Mouse (Mus musculus) kidney, postnatal 36 days (tissue): ENCODE data around the gene Cfap61.

Source experiments
- DNase-seq, 2 experiments: peaks; one replicate each; pipeline ENCODE4 v3.0.0; 2021 to 2022; ENCODE audit warnings: mixed read lengths in 2 of 2

Gene Cfap61

DNA sequence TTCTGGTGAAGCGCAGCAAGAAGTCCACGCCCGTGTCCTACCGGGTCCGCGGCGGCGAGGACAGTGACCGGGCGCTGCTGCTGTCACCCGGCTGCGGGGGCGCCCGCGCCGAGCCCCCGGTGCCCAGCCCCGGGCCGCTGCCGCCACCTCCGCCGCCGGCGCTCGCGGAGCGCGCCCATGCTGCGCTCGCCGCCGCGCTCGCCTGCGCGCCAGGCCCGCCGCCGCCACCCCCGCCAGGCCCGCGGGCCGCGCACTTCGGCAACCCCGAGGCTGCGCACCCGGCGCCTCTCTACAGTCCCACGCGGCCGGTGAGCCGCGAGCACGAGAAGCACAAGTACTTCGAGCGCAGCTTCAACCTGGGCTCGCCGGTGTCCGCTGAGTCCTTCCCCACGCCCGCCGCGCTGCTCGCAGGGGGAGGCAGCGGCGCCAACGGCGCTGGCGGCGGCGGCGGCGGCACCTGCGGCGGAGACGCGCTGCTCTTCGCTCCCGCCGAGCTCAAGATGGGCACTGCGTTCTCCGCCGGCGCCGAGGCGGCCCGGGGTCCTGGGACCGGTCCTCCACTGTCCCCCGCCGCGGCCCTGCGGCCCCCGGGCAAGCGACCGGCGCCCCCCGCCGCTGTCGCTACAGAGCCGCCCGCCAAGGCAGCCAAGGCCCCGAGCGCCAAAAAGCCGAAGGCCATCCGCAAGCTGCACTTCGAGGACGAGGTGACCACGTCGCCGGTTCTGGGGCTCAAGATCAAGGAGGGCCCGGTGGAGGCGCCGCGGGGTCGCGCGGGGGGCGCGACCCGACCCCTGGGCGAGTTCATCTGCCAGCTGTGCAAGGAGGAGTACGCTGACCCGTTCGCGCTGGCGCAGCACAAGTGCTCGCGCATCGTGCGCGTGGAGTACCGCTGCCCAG lies 287.9 kb downstream of the Cfap61 start:
- DNase-seq: peak in 1 of 2 experiments; percentile 25

DNA sequence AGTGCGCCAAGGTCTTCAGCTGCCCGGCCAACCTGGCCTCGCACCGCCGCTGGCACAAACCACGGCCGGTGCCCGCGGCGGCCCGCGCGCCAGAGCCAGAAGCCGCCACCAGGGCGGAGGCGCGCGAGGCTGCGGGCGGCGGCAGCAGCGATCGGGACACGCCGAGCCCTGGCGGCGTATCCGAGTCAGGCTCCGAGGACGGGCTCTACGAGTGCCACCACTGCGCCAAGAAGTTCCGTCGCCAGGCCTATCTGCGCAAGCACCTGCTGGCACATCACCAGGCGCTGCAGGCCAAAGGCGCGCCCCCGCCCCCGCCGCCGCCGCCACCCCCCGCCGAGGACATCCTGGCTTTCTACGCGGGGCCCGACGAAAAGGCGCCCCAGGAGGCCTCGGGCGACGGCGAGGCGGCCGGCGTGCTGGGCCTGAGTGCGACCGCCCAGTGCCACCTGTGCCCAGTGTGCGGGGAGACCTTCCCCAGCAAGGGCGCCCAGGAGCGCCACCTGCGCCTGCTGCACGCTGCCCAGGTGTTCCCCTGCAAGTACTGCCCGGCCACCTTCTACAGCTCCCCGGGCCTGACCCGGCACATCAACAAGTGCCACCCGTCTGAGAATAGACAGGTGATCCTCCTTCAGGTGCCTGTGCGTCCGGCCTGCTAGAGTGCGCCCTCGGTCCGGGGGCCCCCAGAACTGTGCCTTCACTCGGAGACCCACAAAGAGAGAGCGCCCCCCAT lies 288.8 kb downstream of the Cfap61 start:
- peak in 1 of 2 experiments; percentile 19 for DNase-seq

DNA sequence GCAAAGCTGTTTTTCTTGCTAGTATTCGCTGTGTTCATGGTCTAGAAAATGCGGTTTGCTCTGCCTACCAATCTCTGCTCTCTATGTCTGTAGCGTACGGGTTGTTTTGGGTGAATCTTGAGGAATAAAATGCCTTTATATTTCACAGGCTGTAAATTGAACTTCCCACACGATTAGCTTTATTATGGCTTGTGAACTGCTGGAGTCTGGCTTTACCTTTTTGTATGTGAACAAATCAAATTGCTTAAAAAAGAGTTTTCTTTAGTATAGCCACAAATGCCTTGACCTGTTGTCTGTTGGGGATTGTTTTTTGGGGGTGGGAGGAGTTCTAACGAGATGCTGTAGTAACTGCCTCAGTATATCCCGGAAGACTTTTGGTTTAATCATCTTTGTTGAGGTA lies 289.6 kb downstream of the Cfap61 start:
- DNase-seq: no peak

DNA sequence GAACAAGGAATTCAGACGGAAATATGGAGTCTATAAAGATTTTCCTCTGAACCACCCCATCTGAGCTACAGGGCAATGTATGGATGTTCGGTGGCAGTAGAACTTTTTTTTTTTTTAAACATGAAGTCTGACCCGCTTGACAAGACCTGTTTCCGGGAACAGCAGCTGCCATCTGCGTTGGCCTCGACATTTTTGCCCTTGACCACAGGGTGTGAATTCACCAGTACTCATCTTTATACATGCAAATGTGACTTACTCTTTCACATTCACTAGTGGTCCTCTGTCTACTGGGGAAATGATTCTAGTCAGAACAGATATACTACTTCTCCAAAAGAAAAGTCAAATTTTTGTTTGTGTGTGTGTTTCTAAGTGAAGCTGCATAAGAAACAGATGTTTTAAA lies 291.2 kb downstream of the Cfap61 start:
- DNase-seq: no peak

DNA sequence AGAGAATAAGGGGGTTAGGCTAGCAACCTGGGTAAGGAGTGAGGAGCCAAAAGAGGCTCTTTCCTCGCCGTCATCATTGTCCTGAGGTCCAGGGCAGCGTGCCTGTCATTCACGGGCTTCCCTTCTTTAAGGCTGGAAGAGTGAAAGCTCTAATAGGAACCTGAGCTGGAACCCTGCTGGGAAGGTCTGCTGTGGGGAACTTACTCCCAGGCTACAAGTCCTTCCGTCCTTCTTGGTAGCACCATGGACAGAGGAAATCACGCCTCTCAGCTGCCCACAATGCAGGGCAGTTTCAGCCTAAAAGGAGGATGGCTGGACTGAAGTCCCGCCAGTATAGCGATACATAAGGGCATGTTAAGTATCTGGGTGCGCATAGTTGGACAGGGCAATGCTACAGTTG lies 291.9 kb downstream of the Cfap61 start:
- DNase-seq: peak; percentile 55 to 73

DNA sequence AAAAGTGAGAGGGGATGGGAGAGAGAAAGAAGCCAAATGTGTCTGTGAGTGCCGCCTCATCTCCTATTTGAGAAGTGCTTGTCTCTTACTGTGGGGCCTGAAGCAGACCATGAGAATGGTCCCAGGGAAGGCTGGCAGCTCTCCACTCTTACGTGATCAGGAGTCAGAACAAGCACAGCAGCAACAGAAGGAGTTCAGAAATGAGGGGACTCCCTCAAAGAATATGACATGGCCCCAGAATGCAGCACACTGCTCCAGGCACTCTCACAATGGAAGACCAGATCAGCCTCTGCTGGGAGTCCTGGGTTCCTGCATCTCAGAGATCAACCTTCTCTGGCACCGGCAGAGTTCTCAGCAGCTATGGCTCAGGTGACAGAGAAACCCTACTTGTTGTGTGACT lies 293.1 kb downstream of the Cfap61 start:
- no peak for DNase-seq

DNA sequence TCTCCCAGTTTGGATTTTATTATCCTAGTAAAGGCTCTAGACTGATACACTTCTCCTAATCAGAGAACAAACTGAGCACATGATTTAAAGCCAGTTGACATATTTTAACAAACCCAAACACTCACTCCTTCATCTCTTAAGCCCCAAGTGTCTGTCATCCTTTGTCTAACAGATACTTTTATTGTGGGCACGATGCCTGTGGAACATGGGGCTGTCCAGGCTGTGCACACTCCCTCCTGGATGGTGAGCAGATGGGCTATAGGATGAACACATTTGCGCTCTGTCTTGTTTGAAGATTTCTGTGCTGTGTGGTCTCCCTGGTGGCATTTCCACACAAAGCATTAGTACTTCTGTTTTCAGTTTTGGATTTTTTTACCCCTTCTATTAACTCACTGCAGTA lies 293.9 kb downstream of the Cfap61 start:
- DNase-seq: no peak

DNA sequence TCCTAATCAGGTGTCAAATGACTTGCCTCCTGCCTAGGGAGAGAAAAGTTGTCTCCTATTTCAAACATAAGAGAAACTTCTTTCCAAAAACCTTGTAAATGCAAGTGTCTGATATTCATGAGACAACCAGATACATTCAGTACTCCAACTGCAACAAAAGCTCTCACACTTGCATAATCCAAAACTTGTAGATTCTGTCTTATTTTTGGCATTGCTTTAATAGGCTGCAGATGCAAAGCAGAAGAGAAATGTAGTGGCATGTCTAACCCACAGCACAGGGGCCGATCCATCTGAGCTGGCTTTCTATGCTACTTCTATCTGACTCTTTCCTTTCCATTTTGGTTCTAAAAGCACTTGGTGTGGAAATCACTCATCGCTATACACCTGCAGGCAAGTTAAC lies 296.9 kb downstream of the Cfap61 start:
- no peak for DNase-seq

DNA sequence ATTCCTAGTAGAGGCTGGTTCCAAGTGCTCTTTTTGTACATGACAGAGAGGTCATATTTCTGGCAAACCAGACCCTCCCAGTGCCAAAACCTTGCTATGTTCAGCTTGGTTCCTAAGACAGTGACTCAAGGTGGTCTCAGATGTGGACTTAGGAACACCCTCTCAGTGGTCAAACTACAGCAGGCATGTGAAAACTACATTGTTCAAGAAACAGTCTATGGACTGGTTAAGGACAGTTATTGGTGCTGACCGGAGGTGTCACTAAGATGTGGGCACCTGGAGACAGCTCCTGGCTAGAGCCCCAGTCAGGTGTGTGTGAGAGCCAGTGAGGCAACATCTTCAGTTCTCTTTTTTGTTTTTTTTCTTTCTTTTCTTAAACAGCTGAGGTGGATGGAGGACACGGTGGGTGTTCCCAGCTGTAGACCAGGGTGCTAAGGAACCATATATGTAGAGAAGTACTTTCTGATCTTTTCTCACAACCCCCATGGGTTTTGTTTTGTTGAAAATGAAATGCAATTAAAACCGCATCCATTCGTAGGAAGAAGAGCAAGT lies 304.7 kb downstream of the Cfap61 start:
- no peak for DNase-seq

DNA sequence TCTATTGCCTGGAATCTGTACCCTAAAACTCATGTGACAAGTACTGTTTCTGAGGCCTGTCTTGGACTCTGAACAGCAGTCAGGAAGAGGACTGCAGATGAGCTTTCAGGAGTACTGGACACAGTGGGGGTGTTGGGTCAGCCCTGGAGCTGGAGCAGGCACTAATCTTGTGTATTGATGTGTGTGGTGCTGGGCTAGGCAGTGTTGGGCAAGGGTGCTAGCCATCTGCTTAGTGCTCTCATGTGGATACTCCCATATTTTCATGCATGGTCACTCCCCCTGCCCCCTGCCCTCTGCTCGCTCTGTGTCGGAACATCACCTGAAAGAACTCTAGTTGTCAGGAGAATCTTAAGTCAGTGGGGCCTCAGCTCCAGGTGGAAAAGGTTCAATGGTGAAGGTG lies 309.5 kb downstream of the Cfap61 start:
- DNase-seq: no peak

DNA sequence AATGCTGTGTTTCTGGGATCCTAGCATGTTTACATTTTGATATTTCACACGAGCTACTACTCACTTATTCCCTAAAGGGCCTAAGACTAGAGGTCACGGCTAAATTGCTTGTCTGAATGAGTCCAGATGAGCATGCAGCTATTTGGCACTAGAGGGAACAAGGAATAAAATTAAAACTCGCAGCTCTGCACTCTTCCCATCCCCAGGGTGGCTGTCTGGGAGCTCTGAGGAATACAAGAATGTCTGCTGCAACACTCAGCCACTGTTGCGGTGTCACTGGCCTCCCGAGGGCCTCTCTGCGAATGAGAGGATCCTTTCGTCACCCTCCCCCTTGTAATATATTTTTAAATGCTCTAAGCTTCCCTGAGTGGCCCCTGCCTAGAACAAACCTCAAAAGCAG lies 310.8 kb downstream of the Cfap61 start:
- no peak for DNase-seq

DNA sequence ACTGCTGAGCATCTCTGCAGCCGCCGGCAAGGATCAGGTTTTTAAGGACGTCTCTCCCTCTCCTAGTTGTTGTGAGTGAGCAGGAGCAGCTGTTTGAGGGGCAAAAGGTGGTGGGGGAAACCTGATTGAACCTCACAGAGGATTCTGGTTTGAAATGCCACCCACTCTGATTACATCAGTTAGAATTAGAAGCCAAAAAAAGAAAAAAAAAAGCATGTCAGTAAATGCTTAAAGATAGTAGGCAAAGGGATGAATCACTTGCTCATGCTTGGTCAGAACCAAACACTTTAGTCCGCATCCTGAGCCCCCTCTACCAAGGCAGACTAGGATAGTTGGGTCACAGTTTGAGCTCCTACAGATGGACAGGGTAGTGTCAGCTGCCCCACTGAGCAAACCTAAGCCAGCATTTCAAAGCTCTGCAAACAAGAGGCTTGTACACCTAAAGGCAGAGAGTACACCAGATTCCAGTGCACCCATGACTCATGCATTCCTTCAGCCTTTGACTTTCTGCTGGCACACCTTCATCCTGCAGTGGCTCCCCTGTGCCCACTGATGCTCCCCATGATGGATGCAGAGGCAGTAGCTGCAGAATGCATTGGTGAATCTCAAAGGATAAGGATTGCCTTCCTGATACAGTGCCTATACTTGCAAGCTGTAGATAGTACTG lies 312.0 kb downstream of the Cfap61 start:
- DNase-seq: no peak

DNA sequence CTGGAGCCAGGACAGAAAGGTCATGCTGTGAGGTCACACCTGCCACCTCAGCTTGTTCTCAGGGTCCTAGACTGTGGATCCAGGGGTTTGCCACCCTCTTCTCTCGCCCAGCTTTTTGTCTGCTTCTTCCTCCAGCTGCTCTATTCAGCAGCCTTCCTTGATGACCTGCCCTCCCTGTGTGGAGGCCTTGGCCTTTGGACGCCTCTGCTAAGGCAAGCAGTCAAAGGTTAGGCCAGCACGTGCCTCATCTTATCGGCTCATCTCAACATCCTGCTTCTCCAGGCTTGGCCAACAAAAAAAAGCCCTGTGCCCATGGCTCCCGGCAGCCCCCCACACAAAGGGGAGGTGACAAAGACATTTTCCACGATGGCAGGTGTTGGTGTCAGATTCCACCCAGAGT lies 313.0 kb downstream of the Cfap61 start:
- DNase-seq: no peak

DNA sequence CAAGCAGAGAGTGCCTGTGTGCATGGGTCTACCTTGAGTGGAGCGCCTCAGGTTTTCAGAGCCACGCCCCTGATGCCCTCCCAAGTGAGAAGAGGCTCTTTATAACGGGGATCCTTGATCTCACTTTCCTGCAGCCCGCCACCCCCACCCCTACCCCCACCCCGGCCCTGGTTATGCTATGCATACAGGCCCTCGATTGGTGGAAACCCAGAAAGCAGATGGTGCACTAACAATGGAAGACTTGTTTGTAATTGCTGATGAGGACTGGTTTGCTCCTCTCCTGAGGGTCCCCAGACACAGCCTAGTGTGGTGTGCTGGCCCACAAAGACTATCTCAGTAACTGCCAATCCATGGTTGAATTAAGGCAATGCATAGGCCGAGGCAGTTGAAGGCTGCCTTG lies 314.4 kb downstream of the Cfap61 start:
- DNase-seq: no peak

DNA sequence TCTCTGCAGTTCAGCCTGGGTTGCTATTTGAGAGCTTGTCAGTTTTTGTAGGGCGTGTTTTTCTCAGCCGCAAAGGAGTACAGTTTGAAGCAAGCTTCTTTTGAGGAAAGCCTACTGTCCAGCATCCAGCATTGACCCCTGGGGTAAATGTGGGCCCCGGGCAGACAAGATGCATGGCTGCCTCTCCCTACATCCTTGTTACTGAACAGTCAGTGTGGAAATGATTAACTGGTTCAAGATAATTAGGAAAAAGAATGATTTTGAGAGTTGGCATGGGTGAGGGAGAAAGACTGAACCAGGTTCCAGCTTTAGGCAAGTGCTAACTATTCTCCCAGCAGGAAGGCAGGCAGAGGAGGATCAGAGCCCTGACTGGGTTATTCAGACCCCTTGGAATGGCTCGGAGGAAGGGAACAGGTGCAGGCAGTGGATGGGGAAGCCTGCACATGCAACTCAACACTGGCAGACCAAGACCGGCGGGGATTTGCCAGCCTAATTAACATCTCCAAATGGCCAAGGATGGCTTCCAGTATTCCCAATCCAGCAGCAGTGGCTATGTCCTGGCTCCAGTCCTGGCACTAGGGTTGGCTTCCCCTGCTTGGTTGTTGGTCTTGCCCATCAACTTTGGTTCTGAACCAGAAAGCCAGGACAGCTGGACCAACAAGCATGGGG lies 315.8 kb downstream of the Cfap61 start:
- no peak for DNase-seq

DNA sequence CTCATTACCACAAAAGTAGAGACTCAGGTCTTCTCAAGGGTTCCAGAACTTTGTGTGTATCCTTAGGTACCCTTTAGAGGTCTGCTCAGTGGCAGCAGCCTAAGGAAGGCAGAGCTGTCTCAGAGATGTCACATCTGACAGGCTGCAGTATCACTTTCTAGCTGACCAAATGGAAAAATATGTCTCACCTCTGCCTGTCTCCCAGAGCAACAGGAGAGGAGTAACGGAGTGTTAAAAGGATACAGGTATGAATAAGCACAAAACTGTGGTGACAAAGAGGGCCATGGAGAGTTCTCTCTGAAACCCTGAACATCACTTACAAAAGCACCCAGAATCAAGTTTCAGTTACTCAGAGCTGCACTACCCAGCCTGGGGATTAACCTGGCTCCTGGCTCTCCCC lies 319.8 kb downstream of the Cfap61 start:
- DNase-seq: no peak

DNA sequence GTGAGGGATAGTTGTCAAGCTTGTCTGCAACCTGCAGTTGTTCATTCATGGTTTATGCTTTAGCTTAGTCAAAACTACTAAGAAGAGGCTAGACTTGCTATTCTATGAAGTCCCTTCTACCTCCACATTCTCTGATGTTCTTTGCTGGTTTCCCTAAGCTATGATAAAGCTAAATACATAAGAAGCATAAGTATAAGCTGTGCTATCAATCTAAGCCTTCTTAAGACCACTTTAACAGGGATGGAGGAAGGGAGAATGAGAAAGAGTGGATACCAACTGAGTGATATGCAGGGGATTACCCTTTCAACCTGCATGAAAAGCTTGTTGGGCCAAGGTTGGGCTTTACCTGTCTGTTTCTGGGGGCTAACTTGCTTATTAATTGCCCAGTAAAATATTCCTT lies 321.1 kb downstream of the Cfap61 start:
- DNase-seq: no peak

DNA sequence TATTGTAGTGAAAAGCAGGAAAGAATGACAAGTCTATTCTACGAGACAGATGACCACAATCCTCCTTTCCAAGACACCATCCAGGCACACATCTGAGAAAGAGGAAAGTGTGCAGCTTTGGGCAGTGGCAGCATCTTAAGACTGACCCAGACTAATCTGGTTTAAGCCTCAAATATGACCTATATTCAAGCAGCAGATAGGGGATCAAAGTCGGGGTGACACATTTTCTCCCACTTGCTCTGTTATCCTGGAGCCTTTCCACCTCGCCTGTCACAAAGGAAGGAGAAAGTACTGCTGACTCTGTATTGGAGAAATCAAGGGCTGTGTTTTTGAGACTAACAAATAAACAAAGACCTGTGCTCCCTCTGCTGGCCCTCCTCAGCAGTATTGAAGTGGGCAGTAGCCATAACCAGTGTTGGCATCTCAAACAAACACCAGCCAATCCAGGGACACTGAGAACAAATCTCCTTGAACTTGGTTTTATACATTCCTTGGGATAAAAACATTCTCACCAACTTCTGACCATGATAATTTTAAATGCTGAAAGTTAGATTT lies 321.8 kb downstream of the Cfap61 start:
- peak in 1 of 2 experiments; percentile 31 for DNase-seq

DNA sequence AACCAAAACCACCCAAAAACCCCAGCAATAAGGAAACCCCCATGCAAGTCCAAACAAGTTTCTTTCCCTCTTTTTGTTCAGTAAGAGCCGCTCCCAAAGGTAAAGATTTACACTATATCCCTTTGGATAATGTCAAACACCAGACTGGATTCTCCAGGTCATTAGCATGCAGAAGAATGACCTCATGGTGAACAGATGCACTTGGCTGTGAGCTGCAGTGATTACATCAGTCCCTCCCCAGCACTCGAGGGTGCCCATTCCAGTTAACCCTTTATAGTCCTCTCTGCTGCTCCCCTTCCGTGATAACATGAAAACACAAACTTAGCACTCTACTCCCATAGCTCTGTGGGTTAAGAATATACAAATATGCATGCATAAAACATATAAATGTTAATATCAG lies 322.5 kb downstream of the Cfap61 start:
- DNase-seq: no peak

DNA sequence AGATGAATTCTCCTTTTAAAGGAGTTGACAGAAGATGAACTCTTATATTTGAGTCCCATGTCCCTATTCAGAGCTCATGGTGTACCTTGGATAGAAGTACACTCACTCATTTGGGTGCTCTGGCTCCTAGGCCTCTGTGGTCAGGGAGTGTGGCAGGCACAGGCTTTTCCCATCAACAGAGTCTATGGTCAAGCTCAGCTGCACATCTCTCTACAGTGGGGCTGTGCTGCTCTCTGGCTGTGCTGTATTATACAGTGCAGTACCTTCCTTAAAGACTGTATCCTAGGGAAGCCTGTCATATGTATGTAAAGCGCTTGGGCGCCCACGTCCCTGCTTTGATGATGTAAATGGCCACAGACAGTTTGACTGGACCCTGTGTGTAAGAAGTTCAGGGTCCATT lies 323.0 kb downstream of the Cfap61 start:
- DNase-seq: no peak

DNA sequence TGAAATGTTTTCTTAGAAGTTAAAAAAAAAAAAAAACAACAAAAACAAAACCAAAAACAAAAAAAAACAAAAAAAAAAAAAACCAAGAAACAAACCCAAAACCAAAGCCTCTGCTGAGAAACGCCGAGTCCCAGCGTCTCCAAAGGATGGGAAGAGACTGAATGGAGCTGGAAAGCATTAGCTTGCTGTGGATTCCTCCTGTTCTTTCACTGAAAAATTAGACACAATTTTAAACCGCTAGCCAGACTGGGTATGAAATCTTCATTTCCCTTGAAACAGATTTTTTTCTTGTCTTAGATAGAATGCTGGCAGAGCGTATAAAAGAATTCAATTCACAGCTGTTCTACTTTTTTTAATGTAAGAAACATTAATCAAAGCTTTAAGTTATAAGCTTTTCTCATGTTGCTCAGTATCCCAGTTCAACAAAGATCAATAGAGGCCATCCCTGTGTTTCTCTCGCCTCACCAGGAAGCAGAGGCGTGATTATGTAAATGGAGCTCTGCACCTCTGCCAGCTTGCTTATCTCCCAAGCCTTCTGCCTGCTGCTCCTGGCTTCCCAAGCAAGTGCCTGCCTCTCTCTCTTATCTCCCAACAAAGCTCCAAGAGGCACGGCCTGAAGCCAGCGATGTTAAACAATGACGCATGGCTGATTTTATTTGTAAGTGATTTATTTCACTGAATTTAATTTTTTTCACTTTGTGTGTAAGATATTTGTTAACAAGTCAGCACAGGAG lies 324.3 kb downstream of the Cfap61 start:
- no peak for DNase-seq
